Mouse (Mus musculus) intestine, postnatal 0 days (tissue): Measurements from ENCODE around the gene Tm9sf2. TPM values are rescaled to one million over a fixed set of nuclear protein-coding genes. Genes with fewer than 3 reads are reported as not detected.
A peak's percentile ranks its signal among the peaks of the same experiment; 100 is the strongest.

Experiments
- ATAC-seq: fragments of 200-750 bp; cut with Nextera tagmentation; 2 replicates; pipeline ENCODE4 v1.8.0; 2017; ENCODE audit warnings: mild to moderate bottlenecking, moderate TSS enrichment, moderate library complexity
- H3K27ac ChIP-seq: fragments of 300-500 bp; sonication (generic); 2 replicates; pipeline ENCODE4 v1.5.1; 2014; ENCODE audit warnings: mild to moderate bottlenecking, low read depth, low read length, moderate library complexity
- H3K27me3 ChIP-seq: fragments of 300-500 bp; sonication (generic); replicated peaks from 2 replicates; pipeline ENCODE4 v1.6.1; 2014; ENCODE audit warnings: low read length, mixed read lengths; ENCODE audit not compliant: control insufficient read depth, insufficient read depth
- H3K36me3 ChIP-seq: fragments of 300-500 bp; sonication (generic); 2 replicates; pipeline ENCODE4 v1.6.1; 2014; ENCODE audit warnings: mild to moderate bottlenecking, moderate library complexity; ENCODE audit not compliant: control insufficient read depth, insufficient read depth
- H3K4me1 ChIP-seq: fragments of 300-500 bp; sonication (generic); replicated peaks from 2 replicates; pipeline ENCODE4 v1.6.1; 2014; ENCODE audit warnings: antibody characterized with exemption, low read length, mixed read lengths; ENCODE audit not compliant: control insufficient read depth, insufficient read depth
- H3K4me2 ChIP-seq: fragments of 300-500 bp; sonication (generic); replicated peaks from 2 replicates; pipeline ENCODE4 v1.6.1; 2014; ENCODE audit warnings: low read depth, mild to moderate bottlenecking, moderate library complexity
- H3K4me3 ChIP-seq: fragments of 300-500 bp; sonication (generic); 2 replicates; pipeline ENCODE4 v1.5.1; 2014; ENCODE audit warnings: low read depth, low read length
- H3K9ac ChIP-seq: fragments of 300-500 bp; sonication (generic); 2 replicates; pipeline ENCODE4 v1.6.1; 2014; ENCODE audit warnings: mild to moderate bottlenecking, low read depth, low read length
- H3K9me3 ChIP-seq: fragments of 300-500 bp; sonication (generic); 2 replicates; pipeline ENCODE4 v1.6.1; 2016; ENCODE audit warnings: mixed run types; ENCODE audit not compliant: control insufficient read depth
- CTCF ChIP-seq: sonication (generic); IDR thresholded peaks from 2 replicates; pipeline ENCODE4 v1.5.1; 2016; ENCODE audit warnings: low read depth, mild to moderate bottlenecking, control low read depth, antibody characterized with exemption, moderate library complexity
- WGBS: fragments of 180-500 bp; shearing (Covaris S2); extraction: QIAGEN DNeasy Blood & Tissue Kit; methylation state at CpG from one replicate; pipeline ENCODE4 v1.1.7; 2014; 5-methylcytosine and 5-hydroxymethylcytosine counted together
- polyA plus RNA-seq: library from polyadenylated mRNA; unstranded; fragments of >200 nt; fragmentation: Nextera tagmentation; extraction: Ambion mirVana; gene quantifications from 2 replicates; pipeline ENCODE4 v1.2.1, GENCODE M21; 2015

Tm9sf2 gene
- polyA plus RNA-seq, 1 experiment from 2014 or later: 295 TPM

DNA sequence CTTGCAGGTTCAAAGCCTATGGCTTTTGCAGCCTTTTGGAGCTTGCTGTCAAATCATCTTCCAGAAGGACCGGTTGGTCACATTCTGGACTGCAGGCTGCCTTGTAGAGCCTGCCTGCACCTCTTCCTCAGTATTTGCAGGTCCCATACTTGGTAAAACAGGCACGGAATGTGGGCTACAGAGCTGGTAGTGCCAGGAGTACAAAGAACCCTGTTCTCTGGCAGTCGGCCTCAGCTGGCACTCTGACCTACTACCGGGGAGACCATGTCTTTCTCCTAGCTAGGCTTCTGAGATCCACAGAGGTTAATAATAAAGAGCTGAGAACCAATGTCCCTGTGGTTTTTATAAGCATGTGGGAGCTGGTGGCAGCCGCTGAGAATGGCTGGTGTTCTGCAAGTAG, 83.1 kb downstream of the Tm9sf2 start:
- Histone ChIP-seq H3K4me1 (no peaks in the 10 kb centered on the region), H3K36me3 (no peaks in the 10 kb centered on the region), H3K4me2 (no peak overlapping the region), H3K9me3 (no peaks in the 10 kb centered on the region), H3K27ac (no peak overlapping the region), H3K9ac (no peak overlapping the region), H3K27me3 (no peaks in the 10 kb centered on the region), H3K4me3 (no peak overlapping the region)
- no peak for TF ChIP-seq CTCF
- 80% methylated on average over 5 of the region's 5 CpGs for WGBS
- ATAC-seq: no peak

DNA sequence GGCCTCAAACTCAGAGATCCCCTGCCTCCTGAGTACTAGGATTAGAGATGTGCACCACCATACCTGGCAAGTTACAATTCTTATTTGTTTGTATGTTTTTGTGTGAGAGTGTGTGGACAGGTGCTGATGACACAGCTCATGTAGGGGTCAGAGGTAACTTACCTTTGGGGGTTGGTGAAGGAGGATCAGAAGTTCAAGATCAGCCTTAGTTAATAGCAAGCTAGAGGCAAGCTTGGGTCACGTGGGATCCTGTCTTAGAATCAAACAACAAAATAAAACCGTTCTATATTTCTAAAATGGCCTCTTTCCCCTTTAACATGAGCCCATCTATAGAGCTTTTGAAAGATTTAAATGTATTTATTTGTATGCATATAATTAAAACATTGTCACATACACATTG, 83.7 kb downstream of the Tm9sf2 start:
- 28% methylated on average over 2 of the region's 2 CpGs for WGBS
- Histone ChIP-seq H3K9me3 (no peaks in the 10 kb centered on the region), H3K27ac (no peak overlapping the region), H3K27me3 (no peaks in the 10 kb centered on the region), H3K4me3 (no peak overlapping the region), H3K36me3 (no peaks in the 10 kb centered on the region), H3K9ac (no peak overlapping the region), H3K4me1 (no peaks in the 10 kb centered on the region), H3K4me2 (no peak overlapping the region)
- TF ChIP-seq CTCF: no peak
- no peak for ATAC-seq

DNA sequence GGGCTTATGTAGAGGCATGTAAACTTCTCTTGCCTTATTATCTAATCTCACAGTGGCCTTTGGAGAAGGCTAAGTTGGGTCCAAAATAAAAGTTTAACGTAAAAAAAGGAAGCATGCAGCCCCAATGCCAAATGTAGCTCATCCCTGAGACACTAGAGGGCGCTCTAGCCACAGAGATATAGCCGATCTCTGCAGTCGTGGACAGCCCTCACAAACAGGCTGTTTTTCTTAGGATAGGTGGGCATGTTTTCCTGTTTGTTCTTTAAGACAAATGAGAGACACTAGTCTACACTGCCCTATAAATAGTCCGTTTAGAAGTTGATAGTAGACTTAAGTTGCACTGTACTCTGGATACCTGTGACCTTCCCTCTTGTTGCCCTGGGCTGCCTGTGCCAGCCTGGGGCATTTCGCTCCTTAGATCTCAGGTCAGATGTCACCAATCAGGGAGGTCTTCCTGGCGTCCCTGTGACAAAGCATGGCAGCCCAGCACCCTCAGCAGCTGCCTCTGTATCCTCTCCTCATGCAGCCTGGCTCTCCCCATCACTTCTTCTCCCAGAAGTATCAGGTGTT, 84.2 kb downstream of the Tm9sf2 start:
- H3K4me3 ChIP-seq: no peak overlapping the region
- 23% methylated on average over 7 of the region's 7 CpGs for WGBS
- no peak for ATAC-seq
- peak; percentile 89 for TF ChIP-seq CTCF
- H3K27ac ChIP-seq: no peak overlapping the region
- no peak overlapping the region for H3K4me2 ChIP-seq
- H3K4me1 ChIP-seq: no peaks in the 10 kb centered on the region
- H3K9ac ChIP-seq: no peak overlapping the region
- H3K9me3 ChIP-seq: no peaks in the 10 kb centered on the region
- no peaks in the 10 kb centered on the region for H3K27me3 ChIP-seq
- no peaks in the 10 kb centered on the region for H3K36me3 ChIP-seq

DNA sequence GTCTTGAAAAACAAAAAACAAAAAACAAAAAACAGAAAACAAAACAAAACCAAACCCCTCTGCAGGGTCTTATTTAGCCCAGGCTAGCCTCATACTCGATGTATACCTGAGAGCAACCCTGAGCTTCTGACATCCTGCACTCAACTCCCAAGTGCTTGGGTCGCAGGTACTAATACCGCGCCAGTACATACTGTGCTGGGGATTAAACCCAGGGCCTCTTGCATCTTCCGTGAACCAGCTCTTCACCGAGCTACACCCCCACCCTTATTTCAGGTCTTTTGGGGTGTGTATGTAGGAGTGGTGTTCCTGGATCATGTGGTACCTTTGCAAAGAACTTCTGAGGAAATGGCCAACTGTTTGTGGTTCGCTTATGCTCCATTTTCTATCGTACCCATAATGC, 87.8 kb downstream of the Tm9sf2 start:
- 92% methylated on average over 8 of the region's 8 CpGs for WGBS
- Histone ChIP-seq H3K4me3 (no peak overlapping the region), H3K36me3 (no peaks in the 10 kb centered on the region), H3K4me2 (no peak overlapping the region), H3K4me1 (no peaks in the 10 kb centered on the region), H3K9ac (no peak overlapping the region), H3K27me3 (no peaks in the 10 kb centered on the region), H3K9me3 (no peaks in the 10 kb centered on the region), H3K27ac (no peak overlapping the region)
- ATAC-seq: no peak
- no peak for TF ChIP-seq CTCF

DNA sequence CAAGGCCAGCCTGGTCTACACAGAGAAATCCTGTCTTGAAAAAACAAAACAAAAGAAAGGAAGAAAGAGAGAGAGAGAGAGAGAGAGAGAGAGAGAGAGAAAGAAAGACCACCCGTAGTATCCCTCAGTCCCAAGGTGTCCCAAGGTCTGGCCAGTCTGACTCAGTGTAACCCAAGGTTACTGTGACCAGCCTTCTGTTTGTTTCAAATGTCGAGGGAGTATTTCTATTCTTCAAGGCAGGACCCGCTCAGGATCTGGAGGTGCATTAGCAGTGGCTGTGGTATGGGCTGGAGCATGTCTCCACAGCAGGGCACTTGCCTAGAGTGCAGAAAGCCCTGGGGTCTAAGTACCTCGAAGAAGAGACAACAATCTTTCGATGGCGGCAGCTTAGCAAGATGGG, 90.0 kb downstream of the Tm9sf2 start:
- H3K9ac ChIP-seq: no peak overlapping the region
- TF ChIP-seq CTCF: no peak
- WGBS: 76% methylated on average over 6 of the region's 6 CpGs
- no peak overlapping the region for H3K4me3 ChIP-seq
- ATAC-seq: no peak
- no peak overlapping the region for H3K4me2 ChIP-seq
- no peaks in the 10 kb centered on the region for H3K4me1 ChIP-seq
- H3K27ac ChIP-seq: no peak overlapping the region
- H3K27me3 ChIP-seq: no peaks in the 10 kb centered on the region
- H3K36me3 ChIP-seq: no peaks in the 10 kb centered on the region
- no peaks in the 10 kb centered on the region for H3K9me3 ChIP-seq

DNA sequence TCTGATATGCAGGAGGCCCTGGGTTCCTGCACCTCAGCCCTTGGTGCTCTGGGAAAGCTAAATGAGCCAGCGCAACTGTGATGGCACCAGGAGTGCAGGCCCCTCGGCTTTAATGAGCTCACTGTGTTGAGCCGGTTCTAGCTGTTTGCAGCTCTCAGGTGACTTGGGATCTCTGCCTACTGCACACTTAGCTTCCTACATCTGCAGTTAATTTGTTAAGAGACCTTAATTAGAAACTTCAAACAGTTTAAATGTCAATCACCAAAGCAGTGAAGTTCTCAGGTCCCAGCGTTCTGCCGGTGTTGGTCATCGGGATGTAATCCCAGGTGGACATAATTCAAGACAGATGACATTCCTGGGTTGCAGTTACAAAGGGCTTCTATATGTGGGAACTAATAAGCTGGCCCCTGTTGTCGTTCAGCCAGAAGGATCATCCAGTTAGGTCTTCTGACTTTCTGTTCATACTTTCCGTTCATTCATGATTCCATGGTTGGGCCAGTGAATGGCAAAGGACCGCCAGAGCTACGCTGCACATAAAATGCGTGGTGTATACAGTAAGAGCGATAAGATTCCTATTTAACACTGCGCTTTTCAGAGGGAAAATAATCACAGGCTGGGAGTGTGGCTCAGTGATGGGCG, 93.5 kb downstream of the Tm9sf2 start:
- no peak for TF ChIP-seq CTCF
- Histone ChIP-seq H3K4me2 (no peak overlapping the region), H3K27me3 (no peaks in the 10 kb centered on the region), H3K9me3 (no peaks in the 10 kb centered on the region), H3K9ac (no peak overlapping the region), H3K4me3 (no peak overlapping the region), H3K4me1 (no peaks in the 10 kb centered on the region), H3K36me3 (no peaks in the 10 kb centered on the region), H3K27ac (no peak overlapping the region)
- no peak for ATAC-seq
- WGBS: 85% methylated on average over 14 of the region's 14 CpGs
